Mouse (Mus musculus): ENCODE data around the gene Gm12216.

GRCm38 (mm10) chr11:53798041-53798711, 60.9 kb downstream of the Gm12216 start:
- no peak for TF ChIP-seq CTCF (IDR thresholded peaks at IDR 0.05 in 2 of 3, conservative IDR thresholded peaks at IDR 0.05 in 1 of 3; ENCODE audit: control insufficient read depth in 1 of 3, insufficient read depth in 1 of 3, low read depth in 2 of 3, low read length in 3 of 3, poor library complexity in 1 of 3, severe bottlenecking in 1 of 3)
- TF ChIP-seq NELFE (IDR thresholded peaks at IDR 0.05; ENCODE audit: low read depth, low read length) = no peak
- no peak for TF ChIP-seq MAFK (IDR thresholded peaks at IDR 0.05; ENCODE audit: borderline replicate concordance, low read depth, low read length)
- no peak for TF ChIP-seq TBP (IDR thresholded peaks at IDR 0.05; ENCODE audit: low read depth, low read length)
- no peak for TF ChIP-seq GATA1 (IDR thresholded peaks at IDR 0.05; ENCODE audit: low read depth, low read length)
- no peak for TF ChIP-seq MEF2A (IDR thresholded peaks at IDR 0.05; ENCODE audit: extremely low read depth, insufficient replicate concordance, low read depth, low read length, poor library complexity, severe bottlenecking)
- TF ChIP-seq MAZ (IDR thresholded peaks at IDR 0.05; ENCODE audit: low read depth, low read length) = no peak
